Mouse (Mus musculus) midbrain, postnatal 0 days (tissue): ENCODE measurements around the gene Zfp873. TPM values are rescaled to one million over a fixed set of nuclear protein-coding genes. Genes with fewer than 3 reads are reported as not detected.

Source experiments
- polyA plus RNA-seq: library from polyadenylated mRNA; unstranded; fragments of >200 nt; fragmentation: Nextera tagmentation; extraction: Ambion mirVana; gene quantifications from 2 replicates; pipeline ENCODE4 v1.2.1, GENCODE M21; 2015
- total RNA-seq: library from RNA; depleted of rRNA; stranded (reverse); fragments of >200 nt; gene quantifications from 2 replicates; pipeline ENCODE4 v1.2.3, GENCODE M21; 2014; rRNA removed

The Zfp873 gene
- total and polyA plus RNA-seq, 2 experiments from 2014 or later: 7.5 to 8.3 TPM

Other genes starting within 250 kb of the Zfp873 start
- 1.1 and 2.4 TPM in 2 replicates for gene Gm4767, start 235.9 kb upstream of the Zfp873 start, total RNA-seq
- 1.8 and 2.7 TPM in 2 replicates for gene Gm4767, start 235.9 kb upstream of the Zfp873 start, polyA plus RNA-seq
- 3.2 and 7.5 TPM in 2 replicates for gene Gm32687, start 184.2 kb upstream of the Zfp873 start, total RNA-seq
- 5.8 and 6.8 TPM in 2 replicates for gene Gm32687, start 184.2 kb upstream of the Zfp873 start, polyA plus RNA-seq
- gene Zfp781, start 117.6 kb upstream of the Zfp873 start, total RNA-seq: 4.9 and 6.6 TPM in 2 replicates
- gene Zfp781, start 117.6 kb upstream of the Zfp873 start, polyA plus RNA-seq: 3.4 and 4.3 TPM in 2 replicates
- 4.5 and 6.6 TPM in 2 replicates for gene BC024063, start 35.2 kb downstream of the Zfp873 start, total RNA-seq
- 4.2 and 4.3 TPM in 2 replicates for gene BC024063, start 35.2 kb downstream of the Zfp873 start, polyA plus RNA-seq
- gene AU041133, start 79.9 kb downstream of the Zfp873 start, total RNA-seq: 6.5 and 10.8 TPM in 2 replicates
- gene AU041133, start 79.9 kb downstream of the Zfp873 start, polyA plus RNA-seq: 6.6 and 8.1 TPM in 2 replicates
- 19.9 and 24.8 TPM in 2 replicates for gene Zfp938, start 193.2 kb downstream of the Zfp873 start, total RNA-seq
- 32.0 and 35.6 TPM in 2 replicates for gene Zfp938, start 193.2 kb downstream of the Zfp873 start, polyA plus RNA-seq